Mouse (Mus musculus) liver, embryonic 16.5 days (tissue): ENCODE measurements around the gene Cic. TPM values are rescaled to one million over a fixed set of nuclear protein-coding genes. Genes with fewer than 3 reads are reported as not detected.

Experiments used
- ATAC-seq: fragments of 200-750 bp; cut with Nextera tagmentation; 2 replicates; pipeline ENCODE4 v1.8.0; 2017; ENCODE audit warnings: low read depth, mild to moderate bottlenecking, moderate number of reproducible peaks, moderate library complexity
- H3K27ac ChIP-seq: fragments of 300-500 bp; sonication (generic); 2 replicates; pipeline ENCODE4 v1.5.1; 2014; ENCODE audit warnings: mild to moderate bottlenecking, low read length
- H3K27me3 ChIP-seq: fragments of 300-500 bp; sonication (generic); 2 replicates; pipeline ENCODE4 v1.6.1; 2014; ENCODE audit warnings: low read depth, low read length, mixed read lengths; ENCODE audit not compliant: control insufficient read depth, insufficient read depth
- H3K36me3 ChIP-seq: fragments of 300-500 bp; sonication (generic); 2 replicates; pipeline ENCODE4 v1.6.1; 2014; ENCODE audit warnings: mild to moderate bottlenecking; ENCODE audit not compliant: control insufficient read depth, insufficient read depth
- H3K4me1 ChIP-seq: fragments of 300-500 bp; sonication (generic); 2 replicates; pipeline ENCODE4 v1.6.1; 2014; ENCODE audit warnings: low read depth, low read length, mixed read lengths; ENCODE audit not compliant: control insufficient read depth
- H3K4me2 ChIP-seq: fragments of 300-500 bp; sonication (generic); 2 replicates; pipeline ENCODE4 v1.6.1; 2014; ENCODE audit warnings: low read depth, low read length, mixed read lengths
- H3K4me3 ChIP-seq: fragments of 300-500 bp; sonication (generic); 2 replicates; pipeline ENCODE4 v1.5.1; 2014; ENCODE audit warnings: low read depth, mild to moderate bottlenecking, low read length
- H3K9ac ChIP-seq: fragments of 300-500 bp; sonication (generic); 2 replicates; pipeline ENCODE4 v1.6.1; 2014; ENCODE audit warnings: low read depth, low read length
- H3K9me3 ChIP-seq: fragments of 300-500 bp; sonication (generic); replicated peaks from 2 replicates; pipeline ENCODE4 v1.6.1; 2016; ENCODE audit warnings: low read length; ENCODE audit not compliant: control insufficient read depth
- WGBS: fragments of 180-500 bp; shearing (Covaris S2); extraction: QIAGEN DNeasy Blood & Tissue Kit; methylation state at CpG from one replicate; pipeline ENCODE4 v1.1.7; 2014; ENCODE audit not compliant: insufficient replicate concordance; 5-methylcytosine and 5-hydroxymethylcytosine counted together
- polyA plus RNA-seq: library from polyadenylated mRNA; unstranded; fragments of >200 nt; fragmentation: Nextera tagmentation; extraction: Ambion mirVana; gene quantifications from 2 replicates; pipeline ENCODE4 v1.2.1, GENCODE M21; 2015

Gene Cic
- polyA plus RNA-seq, 1 experiment from 2014 or later, result 9.5 TPM

DNA sequence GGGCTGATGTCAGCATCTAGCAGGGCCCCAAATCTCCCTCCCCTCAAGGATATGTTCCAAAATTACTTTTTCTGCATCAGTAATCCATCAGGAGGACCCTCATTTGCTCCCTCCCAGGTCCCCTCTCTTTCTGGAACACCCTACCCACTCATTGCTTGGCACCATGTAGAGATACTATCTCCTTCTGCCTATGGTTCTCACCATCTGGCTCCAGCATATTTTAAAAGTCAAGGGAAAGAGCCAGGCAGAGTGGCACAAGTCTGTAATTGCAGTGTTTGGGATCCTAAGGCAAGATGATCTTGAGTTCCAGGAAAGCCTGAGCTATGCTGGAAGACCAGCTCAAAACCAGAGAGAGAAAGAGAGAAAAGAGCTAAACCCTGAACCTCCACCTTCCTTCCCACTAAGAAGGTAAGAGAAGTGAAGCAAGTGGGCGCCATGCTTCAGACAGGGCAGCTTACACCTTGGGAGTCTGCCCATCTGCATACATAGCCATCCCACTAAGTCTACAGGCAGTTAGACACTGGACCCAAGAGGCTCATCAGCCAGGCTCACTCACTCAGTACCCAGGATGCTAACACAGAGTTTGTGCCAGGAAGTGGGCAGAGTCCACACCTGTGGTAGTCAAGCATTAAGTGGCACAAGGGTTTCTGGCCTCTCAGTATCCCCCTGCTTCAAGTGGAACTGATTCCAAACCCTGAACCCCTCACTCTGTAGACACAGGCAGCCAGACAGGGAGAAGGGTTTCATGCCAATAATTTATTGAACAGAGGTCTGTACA lies 39.8 kb upstream of the Cic start:
- H3K4me1 ChIP-seq, result peaks cover 11% of the 10 kb centered on the region
- no peak overlapping the region for H3K9ac ChIP-seq
- no peaks in the 10 kb centered on the region for H3K27me3 ChIP-seq
- H3K9me3 ChIP-seq, result no peaks in the 10 kb centered on the region
- 74% methylated on average over 1 of the region's 1 CpGs for WGBS
- no peak for ATAC-seq
- H3K36me3 ChIP-seq, result peaks cover 80% of the 10 kb centered on the region
- no peak overlapping the region for H3K4me2 ChIP-seq
- H3K4me3 ChIP-seq, result no peak overlapping the region
- H3K27ac ChIP-seq, result peak overlapping the region; percentile 7; the same call in 1 of the 2 replicates

DNA sequence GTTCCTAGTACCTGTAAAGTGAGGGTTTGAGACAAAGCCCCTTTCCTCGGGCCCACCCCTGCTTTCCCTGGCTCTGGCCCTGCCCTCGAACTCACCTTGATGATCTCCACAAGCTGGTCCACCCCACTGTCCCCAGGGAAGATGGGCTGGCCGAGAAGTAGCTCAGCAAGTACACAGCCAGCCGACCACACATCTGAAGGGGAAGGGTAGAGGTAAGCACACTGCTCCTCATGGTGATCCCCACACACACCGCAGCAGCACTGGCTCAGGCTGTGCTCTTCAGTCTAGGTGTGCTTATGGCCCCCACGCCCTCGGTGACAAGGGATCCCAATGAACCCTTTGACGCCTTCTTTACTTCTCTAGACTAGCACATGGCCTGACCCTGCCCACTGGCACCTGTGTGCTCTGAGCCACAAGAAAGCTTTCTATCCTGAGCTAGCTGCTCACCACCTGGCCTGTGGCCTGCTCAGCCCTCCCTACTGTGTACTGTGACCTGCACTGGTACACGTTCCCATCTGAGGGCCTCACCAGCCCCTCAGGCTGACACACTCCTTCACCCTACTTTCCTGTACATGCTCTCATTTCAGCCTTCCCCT lies 36.7 kb upstream of the Cic start:
- Histone ChIP-seq H3K27ac (no peak overlapping the region), H3K36me3 (peaks cover 81% of the 10 kb centered on the region), H3K4me2 (no peak overlapping the region), H3K27me3 (no peaks in the 10 kb centered on the region), H3K9me3 (no peaks in the 10 kb centered on the region), H3K4me3 (no peak overlapping the region), H3K4me1 (peaks cover 12% of the 10 kb centered on the region), H3K9ac (no peak overlapping the region)
- WGBS, result 75% methylated on average over 9 of the region's 9 CpGs
- ATAC-seq, result no peak

DNA sequence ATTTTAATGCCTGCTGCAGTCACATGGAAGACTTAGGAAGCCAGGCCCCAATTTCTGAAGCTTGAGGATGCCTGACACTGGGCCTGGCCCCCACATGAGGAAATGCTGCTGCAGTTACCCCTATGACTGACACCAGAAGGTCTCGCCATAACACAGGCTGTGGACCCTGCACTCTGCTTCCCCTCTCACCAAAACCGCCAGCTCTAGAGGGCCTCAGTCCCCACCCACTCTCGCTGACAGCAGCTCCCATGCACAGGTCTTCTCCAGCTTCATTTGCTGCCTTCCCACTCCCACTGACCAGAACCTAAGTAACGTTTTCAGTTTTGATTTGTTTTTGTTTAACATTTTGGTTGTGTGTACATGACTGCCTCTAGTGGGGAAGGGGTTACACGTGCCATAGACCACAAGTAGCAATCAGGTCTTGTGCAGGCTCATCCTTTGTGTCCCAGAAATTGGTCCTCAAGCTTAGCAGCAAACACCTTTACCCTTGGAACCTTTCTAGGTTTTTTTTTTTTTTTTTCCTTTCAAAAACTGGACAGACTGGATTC lies 35.3 kb upstream of the Cic start:
- Histone ChIP-seq H3K36me3 (peaks cover 67% of the 10 kb centered on the region), H3K27me3 (no peaks in the 10 kb centered on the region), H3K9me3 (no peaks in the 10 kb centered on the region), H3K4me3 (no peak overlapping the region), H3K9ac (no peak overlapping the region), H3K27ac (no peak overlapping the region), H3K4me1 (peaks cover 22% of the 10 kb centered on the region), H3K4me2 (no peak overlapping the region)
- ATAC-seq, result no peak
- whole genome bisulfite sequencing, result 49% methylated on average over 5 of the region's 5 CpGs

DNA sequence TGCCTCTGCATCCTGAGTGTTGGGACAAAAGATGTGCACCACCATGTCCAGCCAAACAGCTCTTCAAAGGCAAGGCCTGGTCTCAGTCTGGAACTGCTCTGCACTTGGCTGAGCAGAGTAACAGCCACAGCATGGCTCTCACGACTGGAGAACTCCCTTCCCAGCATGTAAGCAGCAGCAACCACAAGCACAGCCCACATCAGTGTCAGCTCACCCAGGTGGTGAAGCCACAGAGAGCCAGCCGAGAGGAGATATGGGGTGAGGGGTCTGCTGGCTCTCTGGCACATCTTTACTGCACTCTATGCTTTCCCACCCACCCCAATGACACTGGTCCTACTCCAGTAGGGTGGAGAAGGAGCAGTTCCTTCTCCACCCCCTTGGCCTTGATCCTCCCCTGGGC lies 34.4 kb upstream of the Cic start:
- no peak overlapping the region for H3K4me2 ChIP-seq
- H3K4me1 ChIP-seq, result peaks cover 22% of the 10 kb centered on the region
- no peak overlapping the region for H3K9ac ChIP-seq
- H3K27ac ChIP-seq, result no peak overlapping the region
- no peak overlapping the region for H3K4me3 ChIP-seq
- H3K27me3 ChIP-seq, result no peaks in the 10 kb centered on the region
- H3K9me3 ChIP-seq, result no peaks in the 10 kb centered on the region
- H3K36me3 ChIP-seq, result peaks cover 58% of the 10 kb centered on the region
- 68% methylated on average over 2 of the region's 2 CpGs for WGBS
- ATAC-seq, result no peak

DNA sequence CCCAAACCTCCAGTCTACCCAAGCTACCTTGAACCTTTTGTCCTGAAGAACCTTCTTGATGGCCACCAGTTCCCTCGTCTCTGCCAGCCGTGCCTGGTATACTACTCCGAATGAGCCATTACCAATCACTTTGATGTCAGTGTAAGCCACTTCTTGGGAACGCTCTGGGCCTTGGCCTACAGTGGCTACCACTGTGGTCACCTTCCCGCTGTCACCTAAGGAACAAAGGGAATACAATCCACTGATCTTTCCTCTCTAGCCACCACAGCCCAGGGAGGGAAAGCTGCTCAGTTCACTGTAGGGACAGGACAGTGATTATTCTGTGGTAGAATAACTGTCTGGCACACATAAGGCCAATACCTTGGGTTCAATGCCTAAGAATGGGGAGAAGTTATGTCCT lies 32.0 kb upstream of the Cic start:
- Histone ChIP-seq H3K9me3 (no peaks in the 10 kb centered on the region), H3K4me2 (peak overlapping the region; percentile 76), H3K27ac (no peak overlapping the region), H3K36me3 (peaks cover 35% of the 10 kb centered on the region), H3K27me3 (no peaks in the 10 kb centered on the region), H3K4me3 (no peak overlapping the region), H3K9ac (peak overlapping the region; percentile 11; the same call in 1 of the 2 replicates), H3K4me1 (peaks cover 37% of the 10 kb centered on the region)
- 89% methylated on average over 5 of the region's 5 CpGs for WGBS
- no peak for ATAC-seq

DNA sequence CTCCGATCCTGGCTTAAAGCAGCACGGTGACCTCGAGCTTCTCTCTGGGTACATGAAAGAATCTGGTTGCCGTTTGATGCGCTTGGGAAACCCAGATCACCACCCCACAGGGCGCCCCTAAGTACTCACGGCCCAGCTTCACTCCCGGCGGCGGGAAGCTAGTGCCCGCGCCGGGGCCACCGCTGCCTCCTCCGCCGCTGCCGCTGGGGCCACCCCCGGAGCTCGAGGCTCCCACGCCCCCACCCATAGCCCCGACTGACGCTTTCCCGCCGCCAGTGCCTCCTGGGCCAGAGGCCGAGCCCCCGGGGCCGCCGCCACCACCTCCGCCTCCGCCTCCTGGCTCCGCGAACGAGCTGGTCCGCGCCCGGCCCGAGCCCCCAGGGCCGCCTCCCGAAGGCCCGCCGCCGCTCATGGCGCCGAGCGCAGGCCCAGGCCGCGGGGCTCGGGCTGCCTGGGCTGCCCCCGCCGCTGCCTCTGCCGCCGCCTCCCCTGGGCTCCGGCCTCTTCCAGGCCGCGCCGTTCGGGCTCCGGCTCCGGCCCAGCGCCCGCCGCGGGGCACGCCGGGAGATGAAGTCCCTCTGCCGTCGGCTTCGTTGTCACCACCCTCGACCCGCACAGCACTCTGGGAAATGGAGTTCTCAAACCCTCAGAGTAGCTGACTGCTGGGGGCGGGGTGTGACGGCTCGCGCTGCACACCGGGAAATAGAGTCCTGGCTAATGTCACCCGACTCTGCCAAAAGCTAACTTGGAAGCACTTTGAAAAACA lies 30.1 kb upstream of the Cic start, which contains the start of gene Gsk3a:
TSS of gene Gsk3a (minus strand) at position 603 of the 766 bp plus-strand sequence.
- H3K4me2 ChIP-seq, result peak within 1 kb of the TSS; percentile 96
- WGBS, result under 1% methylated on average over 70 of the region's 76 CpGs
- H3K27me3 ChIP-seq, result no peaks in the 10 kb centered on the region
- peaks cover 20% of the 10 kb centered on the region for H3K36me3 ChIP-seq
- H3K4me3 ChIP-seq, result peak within 1 kb of the TSS; percentile 88
- H3K4me1 ChIP-seq, result peaks cover 37% of the 10 kb centered on the region
- H3K9me3 ChIP-seq, result no peaks in the 10 kb centered on the region
- peak within 1 kb of the TSS; percentile 97 for H3K27ac ChIP-seq
- peak; percentile 81 for ATAC-seq
- H3K9ac ChIP-seq, result peak within 1 kb of the TSS; percentile 98

DNA sequence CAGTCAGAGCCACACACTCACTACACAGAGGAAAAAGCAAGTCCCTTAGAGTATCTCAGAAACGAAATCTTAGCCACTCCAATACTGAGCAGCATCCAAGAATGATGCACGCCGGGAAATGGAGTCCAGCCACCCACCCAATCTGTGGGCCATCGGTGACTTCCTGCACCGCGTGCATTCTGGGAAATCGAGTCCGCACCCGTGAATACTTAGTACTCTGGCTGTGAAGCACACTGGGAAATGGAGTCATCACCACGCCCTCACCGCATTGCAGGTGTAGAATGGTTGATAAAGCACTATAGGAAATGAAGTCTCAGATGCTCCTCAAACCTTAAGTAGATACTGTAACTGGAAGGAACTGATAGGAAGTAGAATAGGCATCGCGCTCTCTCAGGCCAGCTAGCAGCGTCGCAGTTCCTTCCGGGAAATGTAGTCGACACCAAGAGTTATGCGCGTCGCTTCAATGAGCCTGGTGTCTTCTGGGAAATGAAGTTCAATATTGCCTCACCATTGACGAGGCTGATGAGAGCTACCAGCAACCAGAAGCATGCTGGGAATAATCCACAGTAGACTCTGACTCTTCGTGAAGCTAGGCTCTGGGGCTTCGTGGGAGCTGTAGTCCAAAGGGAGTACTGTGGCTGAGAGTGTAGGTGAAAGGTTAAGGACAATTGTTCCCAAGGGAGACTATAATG lies 29.3 kb upstream of the Cic start:
- peak overlapping the region; percentile 70 for H3K9ac ChIP-seq
- H3K4me2 ChIP-seq, result peak overlapping the region; percentile 96
- peak overlapping the region; percentile 88 for H3K4me3 ChIP-seq
- H3K27me3 ChIP-seq, result no peaks in the 10 kb centered on the region
- H3K36me3 ChIP-seq, result peaks cover 12% of the 10 kb centered on the region
- ATAC-seq, result peak; percentile 87
- no peaks in the 10 kb centered on the region for H3K9me3 ChIP-seq
- peak overlapping the region; percentile 97 for H3K27ac ChIP-seq
- under 1% methylated on average over 23 of the region's 23 CpGs for WGBS
- peaks cover 37% of the 10 kb centered on the region for H3K4me1 ChIP-seq

DNA sequence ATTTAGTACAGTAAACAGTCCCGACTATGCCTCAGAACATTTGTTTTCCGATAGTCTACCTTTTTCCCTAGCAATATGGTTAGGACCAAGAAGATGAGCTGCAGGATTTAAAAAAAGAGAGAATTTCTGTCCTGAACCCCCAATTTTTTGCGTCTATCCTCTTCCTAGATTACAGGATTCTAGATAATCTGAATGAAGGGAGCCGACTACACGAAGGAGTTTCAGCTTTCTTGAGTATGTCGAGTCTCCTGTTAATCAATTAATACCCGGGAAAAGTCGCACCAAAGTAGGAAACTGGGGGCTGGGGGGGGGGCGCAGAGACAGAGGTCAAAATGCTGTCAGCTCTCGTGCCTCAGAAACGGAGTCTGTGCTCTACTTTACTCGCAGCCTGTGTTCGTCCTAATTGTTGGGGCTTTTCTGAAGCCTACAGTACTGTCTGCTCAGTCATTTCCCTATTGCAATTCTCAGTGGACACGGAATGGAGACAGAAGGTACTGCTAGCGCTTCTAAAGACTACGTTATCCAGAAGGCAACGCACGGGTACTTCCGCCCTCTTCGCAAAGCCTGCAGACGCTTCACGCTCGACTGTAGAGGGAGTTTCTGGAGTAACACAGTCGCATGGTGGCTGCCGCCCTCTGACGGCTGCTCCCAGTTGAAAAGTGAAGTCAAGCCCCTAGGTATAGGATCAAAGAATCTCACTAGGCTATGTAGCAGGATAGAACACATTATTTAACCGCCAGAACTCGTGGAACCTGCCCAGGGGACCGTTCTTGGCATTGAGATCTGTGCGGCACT lies 28.5 kb upstream of the Cic start:
- 3% methylated on average over 30 of the region's 30 CpGs for WGBS
- Histone ChIP-seq H3K9me3 (no peaks in the 10 kb centered on the region), H3K4me1 (peaks cover 37% of the 10 kb centered on the region), H3K27me3 (no peaks in the 10 kb centered on the region), H3K4me2 (peak overlapping the region; percentile 96), H3K9ac (peak overlapping the region; percentile 70), H3K27ac (peak overlapping the region; percentile 97), H3K4me3 (peak overlapping the region; percentile 88), H3K36me3 (peaks cover 4% of the 10 kb centered on the region)
- peak; percentile 32 for ATAC-seq
